Comparison of ENCODE assay signal across 16 mouse cellular contexts in genomic region chr12:110228011-110228411, GRCm38 (mm10). TPM values are rescaled to one million over a fixed set of nuclear protein-coding genes. Genes with fewer than 3 reads are reported as not detected.
DNase-seq lines count a peak whose midpoint lies in the region; ATAC-seq lines count a peak whose summit lies in the region.
"Had no signal": no experiment of that assay in that cellular context is flagged by ENCODE, and none has a peak within 500 bp of the region (broad histone marks: within the 10 kb centered on the region; RNA-seq: fewer than 3 reads in every experiment).

No protein-coding gene starts in this region.

- peak; percentile 70 for DNase-seq in layer of hippocampus, adult 11-12 months (ENCODE audit: low spot score)
- no peak for DNase-seq in layer of hippocampus, postnatal 10 days (ENCODE audit: low spot score in 2 of 2)
- peak; percentile 29 for DNase-seq in layer of hippocampus, adult 9-10 months (ENCODE audit: low spot score)
- peak; percentile 49 to 85 for DNase-seq in left cerebral cortex, postnatal 25 days (ENCODE audit: low spot score in 2 of 2)
- no peak for DNase-seq in thymus, postnatal 14 days
- no peak for DNase-seq in kidney, postnatal 36 days
- DNase-seq: adrenal gland, postnatal 10 days; B cell, adult 2 months; lung, postnatal 10 days; thymus, postnatal 4 days had no signal

- no peak for ATAC-seq in erythroid progenitor cell, adult 5-6 weeks (replicated peaks; ENCODE audit: low FRiP score, poor library complexity, severe bottlenecking)
- ATAC-seq: forebrain, embryonic 15.5 days had no signal

- intact Hi-C loops in left cerebral cortex, postnatal 25 days (cut with DNase I) = no loop called here

RNA-seq across cellular contexts. Expression of gene Dio3, which starts 50.9 kb away (rescaled TPM):
- total RNA-seq in layer of hippocampus, postnatal 10 days (2021) = 1 to 10 TPM; 2.2 to 3.3 TPM
- 1 to 10 TPM; 3.4 to 5.8 TPM for total RNA-seq in left cerebral cortex, postnatal 25 days (2021)
- not detected in 2 replicates for total RNA-seq in erythroid progenitor cell, adult 5-6 weeks (2015; ENCODE audit: low replicate concordance)
- not detected in 2 replicates for total RNA-seq in erythroid progenitor cell, adult 5-6 weeks (2017; ENCODE audit: low replicate concordance)
- total RNA-seq: common myeloid progenitor, adult 5-6 weeks; granulocyte monocyte progenitor cell, adult 5-6 weeks; megakaryocyte-erythroid progenitor cell, adult 5-6 weeks; neutrophil, adult 5-6 weeks had no signal

Comparison
In these comparisons a context has a peak if more than half of its experiments do, and no peak if none do; other contexts are left out.
1. DNase-seq: peak in layer of hippocampus, adult 11-12 months (single experiment), layer of hippocampus, adult 9-10 months (single experiment) and left cerebral cortex, postnatal 25 days (2 of 2); none in layer of hippocampus, postnatal 10 days (0 of 2), thymus, postnatal 14 days (single experiment) and kidney, postnatal 36 days (0 of 2).